Mouse (Mus musculus) liver, embryonic 16.5 days (tissue): Measurements from ENCODE around the gene Wfdc3. TPM values are rescaled to one million over a fixed set of nuclear protein-coding genes. Genes with fewer than 3 reads are reported as not detected.
A peak's percentile ranks its signal among the peaks of the same experiment; 100 is the strongest.

Experiments used
- ATAC-seq: fragments of 200-750 bp; cut with Nextera tagmentation; 2 replicates; pipeline ENCODE4 v1.8.0; 2017; ENCODE audit warnings: low read depth, mild to moderate bottlenecking, moderate number of reproducible peaks, moderate library complexity
- H3K27ac ChIP-seq: fragments of 300-500 bp; sonication (generic); 2 replicates; pipeline ENCODE4 v1.5.1; 2014; ENCODE audit warnings: mild to moderate bottlenecking, low read length
- H3K27me3 ChIP-seq: fragments of 300-500 bp; sonication (generic); 2 replicates; pipeline ENCODE4 v1.6.1; 2014; ENCODE audit warnings: low read depth, low read length, mixed read lengths; ENCODE audit not compliant: control insufficient read depth, insufficient read depth
- H3K36me3 ChIP-seq: fragments of 300-500 bp; sonication (generic); 2 replicates; pipeline ENCODE4 v1.6.1; 2014; ENCODE audit warnings: mild to moderate bottlenecking; ENCODE audit not compliant: control insufficient read depth, insufficient read depth
- H3K4me1 ChIP-seq: fragments of 300-500 bp; sonication (generic); 2 replicates; pipeline ENCODE4 v1.6.1; 2014; ENCODE audit warnings: low read depth, low read length, mixed read lengths; ENCODE audit not compliant: control insufficient read depth
- H3K4me2 ChIP-seq: fragments of 300-500 bp; sonication (generic); 2 replicates; pipeline ENCODE4 v1.6.1; 2014; ENCODE audit warnings: low read depth, low read length, mixed read lengths
- H3K4me3 ChIP-seq: fragments of 300-500 bp; sonication (generic); 2 replicates; pipeline ENCODE4 v1.5.1; 2014; ENCODE audit warnings: low read depth, mild to moderate bottlenecking, low read length
- H3K9ac ChIP-seq: fragments of 300-500 bp; sonication (generic); 2 replicates; pipeline ENCODE4 v1.6.1; 2014; ENCODE audit warnings: low read depth, low read length
- H3K9me3 ChIP-seq: fragments of 300-500 bp; sonication (generic); replicated peaks from 2 replicates; pipeline ENCODE4 v1.6.1; 2016; ENCODE audit warnings: low read length; ENCODE audit not compliant: control insufficient read depth
- WGBS: fragments of 180-500 bp; shearing (Covaris S2); extraction: QIAGEN DNeasy Blood & Tissue Kit; methylation state at CpG from one replicate; pipeline ENCODE4 v1.1.7; 2014; ENCODE audit not compliant: insufficient replicate concordance; 5-methylcytosine and 5-hydroxymethylcytosine counted together
- polyA plus RNA-seq: library from polyadenylated mRNA; unstranded; fragments of >200 nt; fragmentation: Nextera tagmentation; extraction: Ambion mirVana; gene quantifications from 2 replicates; pipeline ENCODE4 v1.2.1, GENCODE M21; 2015

The Wfdc3 gene
- polyA plus RNA-seq, 1 experiment from 2014 or later, result 1.5 TPM

GRCm38 (mm10) chr2:164769258-164770037, 23.7 kb upstream of the Wfdc3 start, which contains the start of gene Ube2c:
Gene Ube2c (plus strand): TSS chr2:164769898.
- Histone ChIP-seq H3K27me3 (no peaks in the 10 kb centered on the region), H3K9ac (peak within 1 kb of the TSS; percentile 78), H3K4me2 (peak within 1 kb of the TSS; percentile 80), H3K4me1 (peaks cover 41% of the 10 kb centered on the region), H3K36me3 (peaks cover 66% of the 10 kb centered on the region), H3K27ac (peak within 1 kb of the TSS; percentile 92), H3K4me3 (peak within 1 kb of the TSS; percentile 69), H3K9me3 (no peaks in the 10 kb centered on the region)
- ATAC-seq, result peak; percentile 95
- 1% methylated on average over 53 of the region's 53 CpGs for WGBS

DNA sequence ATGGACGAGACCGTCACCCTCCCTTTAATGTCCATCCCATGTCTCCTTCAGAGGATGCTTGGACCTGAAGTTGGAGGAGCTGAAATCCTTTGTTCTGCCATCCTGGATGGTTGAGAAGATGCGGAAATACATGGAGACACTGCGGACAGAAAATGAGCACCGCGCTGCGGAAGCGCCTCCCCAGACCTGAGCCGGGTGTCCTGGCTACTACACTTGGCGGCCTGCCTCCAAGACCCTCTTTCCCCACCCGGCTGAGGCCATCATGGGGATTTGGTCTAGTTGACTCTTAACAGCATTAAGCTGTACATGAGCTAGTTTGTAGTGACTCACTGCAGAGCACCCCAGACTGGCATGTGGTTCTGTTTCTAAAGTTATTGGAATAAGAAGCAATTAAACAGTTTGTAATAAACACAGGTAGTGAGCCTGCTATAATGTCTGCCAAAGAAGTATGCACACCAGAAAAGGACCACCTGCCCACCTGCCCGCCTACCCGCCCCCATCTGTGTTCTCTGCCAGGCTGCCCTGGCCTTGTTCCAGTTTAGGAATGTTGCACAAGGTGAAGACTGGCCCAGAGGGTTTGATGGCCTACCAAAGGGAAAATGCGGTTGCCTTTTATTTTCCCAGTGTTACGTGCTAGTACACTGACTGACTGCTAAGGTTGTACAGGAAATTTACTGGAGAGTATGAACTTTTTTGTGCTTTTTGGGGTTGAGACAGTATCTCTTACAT, 22.2 kb upstream of the Wfdc3 start:
- H3K4me2 ChIP-seq, result peak overlapping the region; percentile 21; the same call in 1 of the 2 replicates
- H3K27me3 ChIP-seq, result no peaks in the 10 kb centered on the region
- peaks cover 37% of the 10 kb centered on the region for H3K4me1 ChIP-seq
- H3K9me3 ChIP-seq, result no peaks in the 10 kb centered on the region
- 89% methylated on average over 15 of the region's 15 CpGs for WGBS
- H3K4me3 ChIP-seq, result peak overlapping the region; percentile 27
- no peak overlapping the region; the same call in 1 of the 2 replicates for H3K9ac ChIP-seq
- H3K36me3 ChIP-seq, result peaks cover 72% of the 10 kb centered on the region
- no peak for ATAC-seq
- H3K27ac ChIP-seq, result peak overlapping the region; percentile 36

GRCm38 (mm10) chr2:164765841-164766240, 20.1 kb upstream of the Wfdc3 start:
- H3K9ac ChIP-seq, result no peak overlapping the region

DNA sequence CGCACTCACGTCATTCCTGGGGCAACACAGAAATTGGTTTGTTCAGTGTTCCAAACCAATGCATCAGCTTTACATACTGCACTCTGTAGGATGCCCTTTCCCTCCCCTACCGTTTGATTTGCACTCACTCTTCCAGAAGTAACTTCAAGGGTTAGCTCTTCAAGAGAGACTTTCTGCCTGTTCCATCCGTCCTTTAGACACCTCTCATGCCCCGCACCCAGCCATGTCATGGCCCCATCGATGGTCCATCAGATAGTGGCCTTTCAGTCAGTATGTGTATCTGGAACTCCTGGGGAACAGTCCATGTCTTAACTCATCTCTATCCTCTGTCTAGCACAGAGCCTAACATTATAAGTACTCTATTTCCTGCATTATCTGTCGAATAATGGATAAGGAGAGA, 16.9 kb upstream of the Wfdc3 start:
- ATAC-seq, result no peak
- peak overlapping the region; percentile 46; the same call in 1 of the 2 replicates for H3K4me2 ChIP-seq
- peak overlapping the region; percentile 93 for H3K27ac ChIP-seq
- H3K4me3 ChIP-seq, result no peak overlapping the region
- peaks cover 69% of the 10 kb centered on the region for H3K36me3 ChIP-seq
- H3K9ac ChIP-seq, result peak overlapping the region; percentile 64
- no peaks in the 10 kb centered on the region for H3K27me3 ChIP-seq
- WGBS, result 78% methylated on average over 7 of the region's 7 CpGs
- peaks cover 58% of the 10 kb centered on the region for H3K4me1 ChIP-seq
- no peaks in the 10 kb centered on the region for H3K9me3 ChIP-seq

More at GRCm38 (mm10) chr2:164765841-164766240, 20.1 kb upstream of the Wfdc3 start:
- 81% methylated on average over 3 of the region's 3 CpGs for WGBS
- Histone ChIP-seq H3K4me2 (no peak overlapping the region), H3K4me3 (no peak overlapping the region), H3K27me3 (no peaks in the 10 kb centered on the region), H3K9me3 (no peaks in the 10 kb centered on the region), H3K36me3 (peaks cover 69% of the 10 kb centered on the region), H3K4me1 (peaks cover 39% of the 10 kb centered on the region), H3K27ac (no peak overlapping the region)
- no peak for ATAC-seq

DNA sequence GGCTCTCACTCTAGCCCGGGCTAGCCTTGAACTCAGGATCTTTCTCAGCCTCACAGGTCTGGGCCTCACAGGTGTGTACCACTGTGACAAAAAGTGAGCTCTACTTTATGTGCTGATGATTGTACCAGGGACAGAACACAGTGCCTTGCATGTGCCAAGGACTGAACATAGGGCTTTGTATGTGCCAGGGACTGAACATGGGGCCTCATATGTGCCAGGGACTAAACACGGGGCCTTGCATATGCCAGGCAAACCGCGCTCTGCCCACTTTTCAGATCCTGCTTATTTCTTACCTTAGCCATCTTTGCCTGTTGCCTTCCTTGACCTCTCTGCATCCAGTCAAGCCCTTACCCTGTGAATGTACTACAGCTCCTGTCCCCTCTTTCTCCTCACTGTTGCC, 16.2 kb upstream of the Wfdc3 start:
- Histone ChIP-seq H3K27me3 (no peaks in the 10 kb centered on the region), H3K36me3 (peaks cover 68% of the 10 kb centered on the region), H3K4me3 (peak overlapping the region; percentile 7; the same call in 1 of the 2 replicates), H3K9me3 (no peaks in the 10 kb centered on the region), H3K27ac (peak overlapping the region; percentile 93), H3K9ac (peak overlapping the region; percentile 64), H3K4me2 (peak overlapping the region; percentile 46), H3K4me1 (peaks cover 61% of the 10 kb centered on the region)
- no peak for ATAC-seq
- 87% methylated on average over 4 of the region's 4 CpGs for WGBS

DNA sequence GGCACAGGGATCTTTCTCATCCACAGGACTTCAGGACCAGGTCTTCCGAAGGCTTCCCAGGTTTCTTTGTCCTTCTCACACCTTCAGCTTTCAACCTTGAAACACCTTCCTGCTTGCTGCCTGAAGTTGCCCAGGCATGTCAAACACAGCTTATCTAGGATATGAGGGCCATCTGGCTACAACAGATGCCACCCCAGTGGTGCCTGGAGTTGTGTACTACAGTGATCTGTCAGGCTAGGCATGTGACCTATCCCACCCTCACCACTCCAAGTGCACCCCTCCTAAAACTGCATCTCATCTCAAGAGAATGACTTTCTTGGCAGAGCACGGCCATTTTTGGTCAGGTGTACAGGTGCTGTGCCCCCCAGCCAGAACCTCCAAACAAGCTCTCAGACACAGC, 15.8 kb upstream of the Wfdc3 start:
- peak; percentile 93 for ATAC-seq
- peaks cover 61% of the 10 kb centered on the region for H3K4me1 ChIP-seq
- H3K4me2 ChIP-seq, result peak overlapping the region; percentile 46
- 50% methylated on average over 2 of the region's 2 CpGs for WGBS
- peaks cover 69% of the 10 kb centered on the region for H3K36me3 ChIP-seq
- H3K4me3 ChIP-seq, result peak overlapping the region; percentile 7; the same call in 1 of the 2 replicates
- no peaks in the 10 kb centered on the region for H3K9me3 ChIP-seq
- H3K9ac ChIP-seq, result peak overlapping the region; percentile 64
- H3K27me3 ChIP-seq, result no peaks in the 10 kb centered on the region
- peak overlapping the region; percentile 93 for H3K27ac ChIP-seq

DNA sequence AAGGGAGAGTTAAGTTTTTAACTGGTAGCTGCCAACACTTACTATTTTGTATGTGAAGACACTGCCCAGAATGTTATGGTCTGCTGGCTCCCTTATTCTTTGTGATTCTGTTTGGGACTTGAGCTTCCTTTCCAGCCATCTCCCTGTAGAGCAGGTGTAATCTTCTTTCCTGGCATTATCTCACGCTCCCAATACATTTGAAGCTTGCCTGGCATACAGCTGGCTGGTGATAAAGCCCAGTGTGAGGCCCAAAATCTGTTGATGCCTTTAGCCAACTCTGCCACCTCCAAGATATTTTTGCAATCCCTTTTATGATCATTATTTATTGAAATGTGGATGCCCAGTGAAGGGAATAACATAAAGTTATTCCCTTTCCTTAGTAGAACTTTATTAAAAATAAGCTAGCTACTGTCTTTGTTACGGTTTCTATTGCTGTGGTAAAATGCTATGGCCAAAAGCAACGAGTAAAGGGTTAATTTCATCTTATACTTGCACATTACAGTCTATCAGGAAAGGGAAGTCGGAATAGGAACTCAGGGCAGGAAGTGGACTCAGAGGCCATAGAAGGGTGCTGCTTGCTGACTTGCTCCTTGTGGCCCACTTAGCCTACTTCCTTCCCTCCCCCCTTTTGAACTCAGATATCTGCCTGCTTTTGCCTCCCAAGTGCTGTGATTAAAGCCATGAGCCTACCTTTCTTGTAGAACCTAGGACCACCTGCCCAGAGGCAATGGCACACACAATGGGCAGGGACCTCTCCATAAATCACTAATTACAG, 14.5 kb upstream of the Wfdc3 start:
- Histone ChIP-seq H3K9ac (peak overlapping the region; percentile 50), H3K36me3 (peaks cover 69% of the 10 kb centered on the region)

GRCm38 (mm10) chr2:164758692-164759091, 13.0 kb upstream of the Wfdc3 start:
- peak overlapping the region; percentile 93 for H3K27ac ChIP-seq
- 50% methylated on average over 1 of the region's 1 CpGs for WGBS
- peaks cover 76% of the 10 kb centered on the region for H3K36me3 ChIP-seq
- ATAC-seq, result peak; percentile 69
- no peaks in the 10 kb centered on the region for H3K27me3 ChIP-seq
- H3K9me3 ChIP-seq, result no peaks in the 10 kb centered on the region
- H3K4me1 ChIP-seq, result peaks cover 60% of the 10 kb centered on the region
- H3K4me3 ChIP-seq, result peak overlapping the region; percentile 2; the same call in 1 of the 2 replicates
- H3K4me2 ChIP-seq, result peak overlapping the region; percentile 55
- H3K9ac ChIP-seq, result peak overlapping the region; percentile 63

More for the DNA sequence above, 14.5 kb upstream of the Wfdc3 start:
- H3K27ac ChIP-seq, result peak overlapping the region; percentile 93
- H3K4me3 ChIP-seq, result peak overlapping the region; percentile 5; the same call in 1 of the 2 replicates
- H3K27me3 ChIP-seq, result no peaks in the 10 kb centered on the region
- WGBS, result 33% methylated on average over 4 of the region's 4 CpGs
- no peaks in the 10 kb centered on the region for H3K9me3 ChIP-seq
- H3K4me1 ChIP-seq, result peaks cover 61% of the 10 kb centered on the region
- peak overlapping the region; percentile 55 for H3K4me2 ChIP-seq
- ATAC-seq, result peak; percentile 74
